Mouse (Mus musculus) ES-Bruce4 (cell line): ENCODE results near the gene Camkmt. TPM values are rescaled to one million over a fixed set of nuclear protein-coding genes. Genes with fewer than 3 reads are reported as not detected.
A peak's percentile ranks its signal among the peaks of the same experiment; 100 is the strongest.

ENCODE experiments used
- H3K27ac ChIP-seq: 2 replicates; pipeline ENCODE4 v1.5.1; 2012; ENCODE audit warnings: low read length, inconsistent platforms; ENCODE audit not compliant: insufficient read depth
- H3K27me3 ChIP-seq: 2 replicates; pipeline ENCODE4 v1.6.1; 2012; ENCODE audit warnings: mild to moderate bottlenecking, low read length, inconsistent platforms; ENCODE audit not compliant: control insufficient read depth, poor library complexity, insufficient read depth, severe bottlenecking
- H3K36me3 ChIP-seq: 2 replicates; pipeline ENCODE4 v1.6.1; 2012; ENCODE audit warnings: inconsistent platforms, mild to moderate bottlenecking, low read length, moderate library complexity; ENCODE audit not compliant: control insufficient read depth, poor library complexity, insufficient read depth, severe bottlenecking
- H3K4me1 ChIP-seq: one replicate; pipeline ENCODE4 v1.8.1; 2011; ENCODE audit warnings: low read length; ENCODE audit not compliant: control insufficient read depth, insufficient read depth
- H3K4me3 ChIP-seq: 2 replicates; pipeline ENCODE4 v1.5.1; 2011; ENCODE audit warnings: low read depth, mild to moderate bottlenecking, low read length
- H3K9ac ChIP-seq: 2 replicates; pipeline ENCODE4 v1.6.1; 2012; ENCODE audit warnings: low read depth, mild to moderate bottlenecking, inconsistent platforms; ENCODE audit not compliant: poor library complexity, severe bottlenecking
- H3K9me3 ChIP-seq: replicated peaks from 2 replicates; pipeline ENCODE4 v1.6.1; 2012; ENCODE audit warnings: mild to moderate bottlenecking, low read length, inconsistent platforms; ENCODE audit not compliant: control insufficient read depth, poor library complexity, insufficient read depth, severe bottlenecking
- CTCF ChIP-seq: IDR thresholded peaks from one replicate; pipeline ENCODE4 v1.8.1; 2011; ENCODE audit warnings: low read depth, low read length
- EP300 ChIP-seq: IDR thresholded peaks from 2 replicates; pipeline ENCODE4 v1.6.1; 2011; ENCODE audit warnings: low read depth, low read length; ENCODE audit not compliant: insufficient read depth
- POLR2A ChIP-seq: IDR thresholded peaks from one replicate; pipeline ENCODE4 v1.8.1; 2011; ENCODE audit warnings: low read length; ENCODE audit not compliant: insufficient read depth
- polyA plus RNA-seq: library from polyadenylated mRNA; stranded (reverse); fragments of >200 nt; gene quantifications from 2 replicates; pipeline ENCODE4 v1.2.4, GENCODE M21; 2011; ENCODE audit warnings: low read depth; ENCODE audit not compliant: missing spikeins, insufficient read depth, insufficient read length

Camkmt gene
- polyA plus RNA-seq, 1 experiment, result 3.7 TPM

GRCm38 (mm10) chr17:85346701-85347100, 256.3 kb downstream of the Camkmt start:
- no peaks in the 10 kb centered on the region for H3K4me1 ChIP-seq
- no peaks in the 10 kb centered on the region for H3K36me3 ChIP-seq
- no peak overlapping the region for H3K9ac ChIP-seq

GRCm38 (mm10) chr17:85349331-85349935, 259.1 kb downstream of the Camkmt start:
- Histone ChIP-seq H3K4me1 (no peaks in the 10 kb centered on the region), H3K27me3 (no peaks in the 10 kb centered on the region), H3K9me3 (no peaks in the 10 kb centered on the region), H3K9ac (no peak overlapping the region), H3K27ac (no peak overlapping the region), H3K4me3 (no peak overlapping the region), H3K36me3 (no peaks in the 10 kb centered on the region)
- no peak for TF ChIP-seq POLR2A
- TF ChIP-seq CTCF, result no peak
- TF ChIP-seq EP300, result no peak

More at GRCm38 (mm10) chr17:85346701-85347100, 256.3 kb downstream of the Camkmt start:
- TF ChIP-seq POLR2A (no peak), EP300 (no peak), CTCF (no peak)
- H3K4me3 ChIP-seq, result no peak overlapping the region
- H3K27ac ChIP-seq, result no peak overlapping the region
- H3K9me3 ChIP-seq, result no peaks in the 10 kb centered on the region
- no peaks in the 10 kb centered on the region for H3K27me3 ChIP-seq

GRCm38 (mm10) chr17:85351301-85351700, 260.9 kb downstream of the Camkmt start:
- TF ChIP-seq POLR2A (no peak), EP300 (no peak), CTCF (no peak)
- Histone ChIP-seq H3K4me3 (no peak overlapping the region), H3K27me3 (no peaks in the 10 kb centered on the region), H3K27ac (no peak overlapping the region), H3K36me3 (no peaks in the 10 kb centered on the region), H3K9ac (no peak overlapping the region), H3K4me1 (no peaks in the 10 kb centered on the region), H3K9me3 (no peaks in the 10 kb centered on the region)

- no peak overlapping the region for H3K9ac ChIP-seq
- TF ChIP-seq POLR2A (no peak), EP300 (no peak), CTCF (peak; percentile 57)
- no peaks in the 10 kb centered on the region for H3K36me3 ChIP-seq
- H3K4me3 ChIP-seq, result no peak overlapping the region
- H3K27ac ChIP-seq, result no peak overlapping the region
- no peaks in the 10 kb centered on the region for H3K4me1 ChIP-seq
- no peaks in the 10 kb centered on the region for H3K27me3 ChIP-seq
- H3K9me3 ChIP-seq, result no peaks in the 10 kb centered on the region
Observed at GRCm38 (mm10) chr17:85352731-85353130, 262.4 kb downstream of the Camkmt start.

GRCm38 (mm10) chr17:85353191-85353590, 262.8 kb downstream of the Camkmt start:
- H3K9ac ChIP-seq, result no peak overlapping the region
- no peak overlapping the region for H3K27ac ChIP-seq

GRCm38 (mm10) chr17:85353636-85354035, 263.3 kb downstream of the Camkmt start:
- Histone ChIP-seq H3K4me3 (no peak overlapping the region), H3K4me1 (no peaks in the 10 kb centered on the region), H3K36me3 (no peaks in the 10 kb centered on the region), H3K9ac (no peak overlapping the region), H3K27me3 (no peaks in the 10 kb centered on the region), H3K27ac (no peak overlapping the region), H3K9me3 (no peaks in the 10 kb centered on the region)
- TF ChIP-seq CTCF (no peak), EP300 (no peak), POLR2A (no peak)

More at GRCm38 (mm10) chr17:85353191-85353590, 262.8 kb downstream of the Camkmt start:
- Histone ChIP-seq H3K27me3 (no peaks in the 10 kb centered on the region), H3K4me3 (no peak overlapping the region), H3K4me1 (no peaks in the 10 kb centered on the region), H3K36me3 (no peaks in the 10 kb centered on the region), H3K9me3 (no peaks in the 10 kb centered on the region)
- TF ChIP-seq CTCF, result no peak
- no peak for TF ChIP-seq POLR2A
- TF ChIP-seq EP300, result no peak
